Mouse (Mus musculus) testis, postnatal 10 days (tissue): ENCODE data around the gene Atp10b.
"Not testable (repeated sequence)": the region's sequence is repeated elsewhere in the genome, so short reads cannot be mapped to it uniquely, and the experiment has no call there.

ENCODE experiments used
- DNase-seq: peaks from one replicate; pipeline ENCODE4 v3.0.0; 2021; ENCODE audit warnings: low spot score

Gene Atp10b

DNA sequence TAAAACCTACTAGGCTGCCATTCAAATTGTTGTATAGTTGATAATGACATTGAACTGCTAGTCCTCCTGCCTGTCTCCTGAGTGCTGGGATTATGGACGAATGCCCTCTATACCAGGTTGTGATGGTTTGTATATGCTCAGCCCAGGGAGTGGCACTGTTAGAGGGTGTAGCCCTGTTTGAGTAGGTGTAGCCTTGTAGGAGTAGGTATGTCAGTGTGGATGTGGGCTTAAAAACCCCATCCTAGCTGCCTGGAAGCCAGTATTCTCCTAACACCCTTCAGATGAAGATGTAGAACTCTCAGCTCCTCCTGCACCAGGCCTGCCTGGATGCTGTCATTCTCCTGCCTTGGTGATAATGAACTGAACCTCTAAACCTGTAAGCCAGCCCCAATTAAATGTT is at the start of gene Atp10b:
Gene Atp10b (plus strand): TSS at position 301 of the 400 bp plus-strand sequence.
- DNase-seq: no peak

DNA sequence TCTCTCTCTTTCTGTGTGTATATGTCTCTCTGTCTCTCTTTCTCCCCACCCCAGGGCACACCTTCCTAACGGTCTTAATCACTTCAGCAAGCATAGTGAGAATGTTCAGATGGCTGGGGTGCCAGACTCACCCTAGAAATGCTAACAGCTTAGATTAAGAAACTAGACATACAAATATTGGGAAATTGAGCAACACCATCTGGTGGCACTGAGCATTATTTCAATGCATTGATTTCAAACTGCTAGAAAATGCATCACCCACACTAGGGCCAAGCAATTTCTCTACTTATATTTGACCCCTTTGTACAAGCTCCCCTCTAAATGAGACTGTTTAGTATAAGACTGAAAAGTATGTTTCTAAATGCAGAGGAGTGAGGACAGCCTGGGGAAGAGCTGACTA is 48.3 kb upstream of the Atp10b start:
- DNase-seq: no peak

DNA sequence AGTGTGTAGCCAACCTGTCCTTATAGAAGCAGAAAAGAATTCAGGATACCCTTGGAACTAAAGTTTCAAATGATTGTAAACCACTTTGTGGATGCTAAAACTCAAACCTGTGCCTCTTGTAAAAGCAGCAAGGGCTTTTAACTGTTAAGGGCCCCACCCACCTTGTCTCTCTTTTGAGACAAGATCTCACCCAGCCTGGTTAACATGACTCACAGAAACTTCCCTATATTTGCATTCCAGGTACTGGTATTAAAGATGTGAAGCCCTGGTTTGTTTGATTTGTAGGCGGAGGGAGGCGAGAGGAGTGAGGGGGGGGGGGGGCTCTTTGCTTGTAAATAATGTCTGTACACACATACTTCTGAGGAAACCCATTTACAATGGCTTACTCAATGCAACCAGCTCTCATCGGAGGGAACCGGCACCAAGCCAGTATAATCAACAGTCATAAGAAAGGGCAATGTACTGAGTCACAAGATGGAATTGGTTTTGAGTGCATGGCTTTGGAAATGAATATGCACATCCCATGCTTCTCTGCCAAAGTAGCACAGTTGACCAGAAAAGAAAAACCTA is 23.7 kb upstream of the Atp10b start:
- no peak for DNase-seq

DNA sequence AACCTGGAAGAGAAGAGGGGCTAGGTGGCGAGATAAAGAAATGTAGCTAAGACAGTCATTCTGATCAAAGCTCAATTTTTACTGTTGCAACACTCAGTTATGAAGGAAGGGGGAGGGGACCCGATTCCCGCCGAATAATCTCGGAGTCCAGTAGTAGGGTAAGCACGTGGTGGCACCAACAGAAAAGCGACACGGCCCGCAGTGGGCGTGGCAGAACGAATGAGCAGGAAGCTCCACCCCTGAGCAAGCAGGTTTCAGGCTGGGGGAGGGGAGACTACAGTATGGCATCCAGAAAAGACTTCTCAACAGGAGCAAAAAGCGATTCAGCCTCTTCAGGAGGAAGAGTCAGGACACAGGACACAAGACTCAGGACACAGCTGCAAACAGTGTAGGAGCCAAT is 23.1 kb upstream of the Atp10b start:
- DNase-seq: not testable (repeated sequence)

DNA sequence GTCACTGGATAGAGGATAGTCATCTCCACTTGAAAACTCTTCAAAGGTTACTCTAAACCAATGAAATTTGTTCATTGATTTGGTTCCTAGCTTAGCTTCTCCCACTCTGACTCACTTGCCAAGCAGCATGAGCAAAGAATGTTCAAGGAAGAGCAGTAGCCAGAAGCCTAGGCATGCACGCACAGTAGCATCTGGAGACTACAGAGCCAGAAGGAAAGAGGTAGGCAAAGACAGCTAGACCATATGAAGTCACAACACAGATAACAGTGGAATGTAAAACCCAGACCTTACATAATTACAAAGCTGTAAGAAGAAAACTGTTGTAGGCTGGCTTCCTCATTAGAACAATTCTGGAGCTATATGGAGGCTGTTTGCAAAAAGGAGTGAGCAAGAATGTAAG is 8.4 kb upstream of the Atp10b start:
- DNase-seq: no peak

DNA sequence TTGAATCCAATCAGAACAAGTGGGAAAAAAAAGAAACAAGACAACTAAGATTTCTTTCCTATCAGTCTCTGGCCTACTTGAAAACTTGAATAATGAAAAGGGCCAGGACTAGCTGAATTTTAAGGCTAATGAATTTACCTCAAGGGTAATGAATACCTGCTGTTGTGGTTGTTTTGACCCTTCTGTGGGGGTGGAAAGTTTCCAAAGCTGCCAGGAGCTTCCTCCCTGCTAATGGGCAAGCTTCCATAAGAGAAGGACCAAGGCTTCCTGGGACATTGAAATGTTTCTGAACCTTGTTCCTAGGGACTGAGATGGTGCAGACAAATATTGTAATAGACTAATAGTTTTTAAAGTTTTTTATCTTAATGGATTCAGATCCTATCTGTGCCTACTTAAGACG is 6.9 kb upstream of the Atp10b start:
- no peak for DNase-seq

DNA sequence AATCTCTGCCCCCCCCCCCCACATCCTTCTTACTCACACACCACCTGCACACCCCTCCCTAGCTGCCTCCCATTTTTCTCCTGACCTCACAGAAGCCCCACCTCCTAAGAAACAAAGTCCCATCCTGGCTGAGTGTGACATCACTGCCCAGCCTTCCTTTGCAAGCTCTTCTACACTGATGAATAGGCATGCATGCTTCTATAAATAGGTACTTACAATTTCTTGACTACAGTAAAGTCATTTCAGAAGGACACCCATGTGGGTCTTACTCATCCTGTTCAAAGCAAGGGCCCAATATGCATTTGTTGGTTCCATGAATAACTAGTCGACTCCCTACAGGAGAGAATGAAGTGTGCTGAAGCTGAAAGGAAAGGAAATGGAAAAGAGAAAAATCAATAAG is 5.5 kb upstream of the Atp10b start:
- no peak for DNase-seq

DNA sequence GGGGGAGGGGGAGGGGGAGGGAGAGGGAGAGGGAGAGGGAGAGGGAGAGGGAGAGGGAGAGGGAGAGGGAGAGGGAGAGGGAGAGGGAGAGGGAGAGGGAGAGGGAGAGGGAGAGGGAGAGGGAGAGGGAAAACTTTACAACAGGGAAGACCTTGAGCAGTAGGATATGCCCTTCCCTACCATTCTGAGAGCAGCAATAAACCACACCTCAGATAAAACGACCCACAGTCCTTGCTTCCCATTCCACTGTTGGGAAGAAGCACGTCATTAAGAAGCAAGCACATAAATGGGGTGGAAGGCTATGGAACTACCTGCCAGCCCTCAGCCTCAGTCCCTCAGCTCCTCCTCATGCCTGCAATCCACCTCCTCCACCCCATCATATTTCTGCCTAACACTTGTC is 4.8 kb upstream of the Atp10b start:
- not testable (repeated sequence) for DNase-seq

DNA sequence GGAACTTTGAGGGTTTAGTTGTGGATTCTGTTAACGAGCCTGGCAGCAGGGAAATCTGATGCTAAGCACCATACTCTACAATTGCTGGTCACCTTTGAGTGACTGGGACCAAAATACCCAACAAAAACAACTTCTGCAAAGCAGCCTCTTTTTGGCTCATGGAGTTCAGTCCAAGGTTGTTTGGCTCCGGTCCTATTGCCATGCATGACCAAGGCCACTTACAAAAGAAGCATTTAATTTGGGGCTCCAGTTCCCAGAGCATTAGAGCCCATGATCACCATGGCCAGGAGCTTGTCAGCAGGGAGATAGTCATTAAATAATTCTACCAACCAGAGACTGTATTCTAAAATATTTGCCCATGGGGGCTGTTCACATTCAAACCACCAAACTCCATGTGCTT is 2.3 kb upstream of the Atp10b start:
- DNase-seq: no peak

DNA sequence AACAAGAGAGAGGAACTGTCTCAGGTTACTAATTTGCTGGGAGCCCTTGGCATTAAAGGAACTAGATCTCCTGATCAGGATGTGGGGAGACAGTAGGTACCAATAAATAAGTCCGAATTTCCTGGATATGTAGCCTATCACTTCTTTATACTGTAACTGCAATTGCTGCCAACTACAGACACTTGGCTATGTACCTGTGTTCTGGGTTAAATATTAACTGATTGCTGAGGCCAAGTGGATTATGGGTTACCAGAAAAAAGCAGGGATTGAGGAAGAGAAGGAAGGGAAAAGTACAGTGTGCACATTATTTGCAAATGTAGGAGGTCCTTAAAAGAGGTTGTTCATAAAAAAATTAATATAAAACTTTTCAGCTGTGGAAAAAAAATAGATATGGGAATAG is 1.3 kb upstream of the Atp10b start:
- DNase-seq: no peak

DNA sequence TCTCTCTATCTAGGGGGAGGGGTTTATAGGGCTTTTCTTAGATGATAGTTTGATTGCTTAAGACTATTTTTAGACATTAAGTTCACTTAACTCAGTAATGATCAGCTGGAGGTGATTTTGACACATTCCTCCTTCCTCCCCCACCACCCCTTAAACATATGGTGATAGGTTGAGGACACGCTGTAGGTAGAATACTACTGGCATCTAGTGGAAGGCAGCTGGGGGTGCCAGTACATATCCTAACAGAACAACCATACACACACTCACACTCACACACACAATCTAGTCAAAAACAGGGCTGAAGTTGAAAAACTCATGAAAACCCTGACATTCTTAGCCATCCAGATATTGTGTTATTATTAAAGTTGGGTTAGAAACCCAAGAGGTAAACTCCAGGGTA is 5.3 kb downstream of the Atp10b start:
- no peak for DNase-seq

DNA sequence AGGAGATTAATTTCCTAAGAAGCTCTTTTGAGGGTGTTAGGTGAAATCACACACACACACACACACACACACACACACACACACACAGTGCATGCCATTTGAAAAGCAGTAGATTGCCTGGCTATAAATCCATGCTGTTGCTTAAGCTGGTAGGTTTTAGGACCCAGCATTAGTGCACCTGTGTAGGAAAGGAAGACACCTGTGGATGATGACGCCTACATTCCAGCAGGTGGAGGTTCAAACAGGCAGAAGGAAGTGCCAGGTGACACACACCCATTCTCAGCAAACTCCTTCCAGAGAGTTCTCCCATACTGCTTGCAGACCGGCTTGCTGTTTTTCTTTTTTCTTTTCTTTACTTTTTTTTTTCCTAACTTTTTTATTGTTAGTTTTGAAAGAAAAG is 5.7 kb downstream of the Atp10b start:
- no peak for DNase-seq

DNA sequence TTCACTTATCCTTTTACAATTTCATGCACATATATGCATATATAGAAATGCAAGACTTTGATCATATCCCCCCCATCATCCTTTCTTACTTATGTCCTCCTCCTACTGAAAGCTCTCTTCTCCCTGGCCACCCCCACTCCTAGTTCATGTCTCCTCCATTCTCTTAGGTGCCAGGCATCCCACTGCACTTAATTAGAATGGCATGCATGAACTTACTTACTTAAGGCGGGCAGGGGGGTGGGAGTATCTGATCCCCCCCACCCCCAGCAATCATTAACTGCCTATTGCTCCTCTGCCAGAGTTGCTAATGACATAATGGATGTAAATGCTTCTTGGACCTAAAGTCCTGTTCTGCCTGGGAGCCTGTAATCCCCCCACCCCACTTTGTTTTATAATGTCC is 9.1 kb downstream of the Atp10b start:
- DNase-seq: no peak

DNA sequence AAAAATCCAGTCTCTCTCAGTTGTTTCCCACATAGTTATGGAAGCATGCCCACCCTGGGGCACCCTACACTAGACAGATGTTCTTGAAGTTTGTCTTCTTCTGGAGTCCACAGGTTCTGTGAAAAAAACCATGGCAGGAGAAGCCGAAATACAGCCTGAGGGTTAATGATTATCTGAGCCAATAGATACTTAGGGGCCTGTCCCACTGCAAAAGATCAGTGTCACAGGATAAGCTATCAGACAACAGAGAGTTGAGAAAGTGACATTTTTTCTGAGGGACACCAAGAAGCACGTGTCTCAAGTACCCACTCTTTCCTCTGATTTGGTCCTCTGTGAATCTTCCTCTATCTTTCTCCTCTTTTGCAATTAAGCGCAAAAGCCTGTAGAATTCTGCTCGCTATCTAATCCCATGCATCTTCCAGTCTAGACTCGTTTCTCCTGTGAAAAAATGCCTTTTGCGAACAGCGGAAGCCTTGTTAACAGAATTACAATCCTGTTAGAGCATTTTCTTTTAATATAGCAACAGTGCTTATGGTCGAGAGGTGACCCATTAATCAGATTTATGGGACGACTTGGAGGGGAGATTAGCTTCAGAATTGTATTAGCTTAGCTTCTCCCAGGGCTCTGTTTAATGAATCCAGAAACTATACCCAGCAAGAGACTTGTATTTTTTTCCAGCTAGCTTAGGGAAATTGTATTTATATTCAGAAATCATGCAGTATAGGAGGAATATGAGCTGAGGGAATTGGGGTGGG is 10.7 kb downstream of the Atp10b start:
- no peak for DNase-seq

DNA sequence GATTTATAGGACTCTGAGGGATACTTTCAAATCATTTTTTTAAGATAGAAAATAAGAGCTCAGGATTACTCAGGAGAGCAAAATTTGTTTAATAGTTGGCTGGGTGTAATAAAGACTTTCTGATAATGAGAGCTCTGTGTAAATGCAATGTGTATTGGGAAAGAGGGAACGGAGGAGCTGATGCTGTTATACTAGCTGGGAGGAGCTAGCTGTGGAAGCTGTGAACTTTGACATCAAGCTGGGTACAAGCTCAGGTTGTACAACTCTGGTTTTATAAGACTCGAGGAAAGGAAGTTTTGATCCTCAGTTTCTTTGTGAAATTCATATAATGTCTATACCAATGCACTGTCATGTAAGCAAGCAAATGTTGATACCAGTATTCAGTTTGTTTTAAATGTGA is 20.9 kb downstream of the Atp10b start:
- DNase-seq: no peak

DNA sequence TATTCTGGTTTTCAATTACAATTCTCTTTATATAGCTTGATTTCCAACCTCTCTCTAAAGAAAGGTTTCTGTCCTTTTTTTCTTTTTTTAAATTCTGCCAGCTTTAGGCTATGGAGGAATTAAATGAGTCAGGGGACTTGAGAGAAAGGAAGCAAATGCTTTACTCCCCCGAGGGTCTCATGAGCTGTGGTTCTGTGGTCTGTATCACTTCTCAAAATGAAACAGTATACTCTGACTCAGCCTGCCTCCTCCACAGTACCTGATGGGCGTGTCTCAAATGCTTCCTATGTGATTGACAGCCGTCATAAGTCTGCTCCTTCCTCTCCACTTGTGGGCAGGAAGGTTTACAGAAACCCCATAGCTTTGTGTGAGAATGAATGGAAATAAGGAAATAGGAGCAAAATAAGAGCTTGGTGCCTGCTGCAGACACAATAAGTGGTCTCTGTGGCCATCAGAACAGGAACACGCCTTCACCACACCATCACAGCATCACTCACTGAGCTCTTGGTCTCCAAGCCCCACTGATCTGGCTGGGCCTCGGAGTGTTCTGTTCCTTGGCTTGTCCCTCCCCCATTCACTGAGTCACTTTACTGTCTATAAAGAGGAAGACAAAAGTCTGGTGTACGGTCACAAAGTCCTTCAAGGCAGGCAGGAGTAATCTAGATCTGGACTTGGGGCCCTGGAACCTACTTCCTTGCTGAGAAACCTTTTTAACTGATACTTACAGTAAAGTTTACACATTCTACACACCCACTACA is 24.9 kb downstream of the Atp10b start:
- no peak for DNase-seq

DNA sequence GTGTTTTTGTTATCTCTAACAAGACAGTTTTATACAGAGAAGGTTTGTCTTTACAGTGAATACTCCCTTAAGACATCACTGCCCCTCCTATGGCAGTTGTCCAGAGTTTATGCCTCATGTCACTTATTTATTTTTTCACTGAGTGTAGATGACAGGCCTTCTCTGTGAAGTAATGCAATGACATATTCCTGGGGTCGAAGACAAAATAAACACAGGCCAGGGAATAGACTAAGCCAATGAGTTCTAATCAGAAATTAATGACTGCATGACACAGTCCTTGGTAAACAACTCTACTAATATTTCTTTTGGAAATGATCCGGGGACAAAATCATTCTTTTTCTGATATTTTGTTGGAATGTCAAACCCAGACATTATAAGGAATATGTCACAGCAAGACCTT is 32.7 kb downstream of the Atp10b start:
- DNase-seq: no peak

DNA sequence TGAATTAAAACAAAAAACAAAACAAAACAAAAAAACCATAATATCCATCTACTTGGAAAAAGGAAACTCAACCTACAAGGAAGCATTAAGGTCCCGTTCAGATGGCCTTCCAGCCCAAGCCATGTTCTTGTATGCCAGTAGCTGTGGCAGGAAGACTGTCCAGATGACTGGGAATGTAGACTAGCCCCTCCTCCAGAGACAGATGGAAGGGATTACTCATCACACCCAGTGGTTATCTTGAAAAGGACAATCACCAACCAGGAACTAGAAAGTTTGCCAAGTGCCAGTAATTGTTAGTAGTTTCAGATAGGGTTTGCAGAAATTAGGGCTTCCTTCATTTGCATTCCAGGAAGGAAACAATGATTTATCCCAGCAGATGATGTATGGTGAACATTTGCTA is 33.1 kb downstream of the Atp10b start:
- no peak for DNase-seq

DNA sequence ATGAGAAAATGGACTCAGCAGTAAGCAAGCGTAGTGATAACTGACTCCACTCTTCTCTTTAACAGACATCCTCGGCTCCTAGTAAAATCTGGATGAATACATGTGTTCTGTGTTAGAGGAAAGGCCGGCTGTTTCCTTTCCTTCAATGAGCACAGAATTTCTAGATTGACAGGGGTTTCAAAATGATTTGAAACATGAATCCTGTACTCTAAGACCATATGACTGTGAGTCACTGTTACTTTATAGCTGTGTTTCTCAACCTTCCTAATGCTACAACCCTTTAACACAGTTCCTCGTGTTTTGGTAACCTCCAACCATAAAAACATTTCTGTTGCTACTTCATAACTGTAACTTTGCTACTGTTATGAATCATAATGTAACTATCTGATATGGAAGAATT is 33.8 kb downstream of the Atp10b start:
- DNase-seq: no peak

DNA sequence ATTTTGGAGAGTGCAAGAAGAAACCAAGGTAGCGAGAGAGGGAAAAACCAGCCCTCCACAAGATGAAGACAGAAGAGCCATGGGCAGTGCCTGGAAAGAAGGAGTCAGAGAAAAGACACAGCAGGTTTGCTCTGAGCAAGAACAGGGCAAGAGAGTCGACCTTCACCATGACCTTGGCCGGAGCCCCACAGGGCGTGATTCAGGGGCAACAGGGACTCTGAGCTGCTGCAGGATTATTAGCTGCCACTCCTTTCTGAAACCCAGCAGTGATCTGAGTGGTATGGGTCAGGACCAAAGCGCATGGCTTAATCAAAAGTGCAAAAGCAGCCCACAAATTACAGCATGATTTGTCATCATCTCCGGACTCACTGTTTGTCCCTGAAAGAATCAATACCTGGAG is 36.6 kb downstream of the Atp10b start:
- DNase-seq: no peak

DNA sequence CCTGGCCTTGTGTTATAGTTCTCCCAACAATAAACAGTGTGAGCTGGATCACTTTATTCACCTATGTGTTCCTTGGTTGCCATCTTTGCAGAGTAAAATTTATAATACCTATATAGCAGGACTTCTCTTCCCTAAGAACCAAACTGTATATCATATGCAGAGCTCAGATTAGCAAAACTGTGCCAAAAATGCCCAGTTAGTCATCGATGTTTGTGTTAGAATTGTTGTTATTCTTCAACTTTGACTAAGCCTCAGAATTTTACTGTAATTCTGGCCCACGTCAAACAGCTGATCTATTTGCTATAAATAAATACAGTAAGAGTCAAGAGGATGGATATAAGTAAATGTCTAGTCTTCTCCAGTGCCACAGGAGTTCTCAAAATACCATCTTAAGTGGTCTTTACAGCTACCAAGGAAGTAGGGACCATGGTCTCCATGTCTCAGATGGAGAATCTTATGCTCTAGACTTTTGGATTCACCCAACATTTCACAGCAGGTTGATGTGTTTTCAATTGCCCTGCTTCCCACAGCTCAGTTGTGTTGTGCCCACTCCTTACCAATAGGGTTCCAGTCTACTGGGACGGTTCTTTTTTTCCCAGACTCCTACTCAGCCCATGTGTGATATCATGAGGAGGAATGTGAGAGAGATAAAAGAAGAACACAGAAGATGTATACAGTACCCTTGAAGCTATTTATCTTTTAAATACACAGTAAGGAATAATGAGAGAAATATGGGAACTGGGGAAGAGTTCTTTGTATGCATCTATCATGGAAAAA is 40.3 kb downstream of the Atp10b start:
- no peak for DNase-seq

DNA sequence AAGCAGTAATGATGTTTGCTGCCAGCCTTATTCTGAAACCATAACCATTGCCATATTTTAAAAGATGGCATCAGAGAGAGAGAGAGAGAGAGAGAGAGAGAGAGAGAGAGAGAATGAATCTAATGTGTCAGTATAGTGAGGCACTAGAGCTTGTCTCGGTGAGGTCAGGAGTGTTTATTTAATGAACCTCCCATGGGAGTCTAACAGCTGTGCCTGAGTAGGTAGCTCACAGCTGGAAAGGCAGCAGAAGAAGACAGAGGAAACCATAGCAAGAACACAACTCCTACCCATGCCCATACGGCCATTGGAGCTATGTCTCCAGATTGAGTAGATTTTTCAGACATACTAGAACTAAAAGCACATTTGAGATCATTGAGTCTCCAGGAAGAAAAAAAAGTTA is 49.1 kb downstream of the Atp10b start:
- no peak for DNase-seq

DNA sequence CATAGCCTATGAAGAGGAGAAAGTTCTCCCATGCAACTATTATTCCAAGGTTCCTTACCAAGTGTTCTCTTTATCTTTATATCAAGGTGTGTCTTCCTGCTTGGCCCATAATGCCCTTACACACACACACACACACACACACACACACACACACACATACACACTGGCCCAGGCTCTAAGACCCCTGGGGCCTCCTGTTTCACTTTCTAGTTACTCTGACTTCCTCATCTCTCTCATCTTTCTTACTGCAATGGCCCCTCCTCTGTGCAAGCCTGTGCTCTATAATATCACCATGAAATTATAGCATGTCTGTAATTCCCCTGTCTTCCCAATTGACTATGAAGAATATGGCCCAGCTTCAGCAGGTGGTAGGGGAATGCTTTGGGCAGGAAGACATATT is 49.7 kb downstream of the Atp10b start:
- DNase-seq: no peak
